Mouse (Mus musculus): ENCODE data around the gene Rere. TPM values are rescaled to one million over a fixed set of nuclear protein-coding genes. Genes with fewer than 3 reads are reported as not detected.
"Not testable (repeated sequence)": the region's sequence is repeated elsewhere in the genome, so short reads cannot be mapped to it uniquely, and the experiment has no call there.

The Rere gene
- total and polyA plus RNA-seq, 3 experiments: 19.3 to 46.4 (median 39.0) TPM

GRCm38 (mm10) chr4:150478006-150478405, 196.6 kb downstream of the Rere start:
- Histone ChIP-seq H3K27ac (no peak overlapping the region), H3K79me2 (replicated peaks; ENCODE audit: control insufficient read depth, insufficient read depth, low read length) (no peaks in the 10 kb centered on the region), H3K4me1 (ENCODE audit: control insufficient read depth, insufficient read depth, low read length) (peaks cover 4% of the 10 kb centered on the region), H3K4me3 (no peak overlapping the region), H3K9ac (ENCODE audit: low read depth, low read length) (no peak overlapping the region), H3K27me3 (ENCODE audit: control insufficient read depth, insufficient read depth, low read length) (no peaks in the 10 kb centered on the region), H3K36me3 (ENCODE audit: control insufficient read depth, insufficient read depth, low read length) (peaks cover 3% of the 10 kb centered on the region)
- DNase-seq: no peak
- TF ChIP-seq CTCF (IDR thresholded peaks at IDR 0.05) (no peak), EP300 (IDR thresholded peaks at IDR 0.05; ENCODE audit: insufficient read depth, low read depth, low read length) (no peak), POLR2A (IDR thresholded peaks at IDR 0.05; ENCODE audit: insufficient read depth, low read depth, low read length) (no peak)
- intact Hi-C loops (cut with DNase I): no loop called here
- 90% methylated on average over 6 of the region's 6 CpGs for WGBS

DNA sequence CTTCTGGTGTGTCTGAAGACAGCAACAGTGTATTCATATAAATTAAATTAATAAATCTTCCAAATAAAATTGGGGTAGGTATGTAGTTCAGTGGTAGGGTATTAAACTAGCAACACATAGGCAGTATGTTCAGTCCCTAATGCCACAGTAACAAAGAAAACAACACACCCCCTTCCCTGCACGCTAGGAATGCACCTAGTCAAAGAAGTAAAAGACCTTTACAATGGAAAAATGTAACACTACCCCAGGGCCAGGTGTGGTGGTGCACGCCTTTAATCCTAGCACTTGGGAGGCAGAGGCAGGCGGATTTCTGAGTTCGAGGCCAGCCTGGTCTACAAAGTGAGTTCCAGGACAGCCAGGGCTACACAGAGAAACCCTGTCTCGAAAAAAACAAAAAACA, 201.6 kb downstream of the Rere start:
- H3K79me2 ChIP-seq (replicated peaks; ENCODE audit: control insufficient read depth, insufficient read depth, low read length); H3K9ac ChIP-seq (ENCODE audit: low read depth, low read length); intact Hi-C loops (cut with DNase I); H3K27ac ChIP-seq; H3K27me3 ChIP-seq (ENCODE audit: control insufficient read depth, insufficient read depth, low read length); H3K36me3 ChIP-seq (ENCODE audit: control insufficient read depth, insufficient read depth, low read length); H3K4me1 ChIP-seq (ENCODE audit: control insufficient read depth, insufficient read depth, low read length); H3K4me3 ChIP-seq; DNase-seq: not testable (repeated sequence)
- 92% methylated on average over 5 of the region's 5 CpGs for WGBS

GRCm38 (mm10) chr4:150486097-150486496, 204.7 kb downstream of the Rere start:
- Histone ChIP-seq H3K27me3 (ENCODE audit: control insufficient read depth, insufficient read depth, low read length) (no peaks in the 10 kb centered on the region), H3K4me3 (no peak overlapping the region), H3K9ac (ENCODE audit: low read depth, low read length) (no peak overlapping the region), H3K79me2 (replicated peaks; ENCODE audit: control insufficient read depth, insufficient read depth, low read length) (0 out of 2 replicates have a peak, but pooled peaks cover 1% of the 10 kb centered on the region), H3K27ac (peak overlapping the region; percentile 44; the same call in 1 of the 2 replicates), H3K4me1 (ENCODE audit: control insufficient read depth, insufficient read depth, low read length) (peaks cover 7% of the 10 kb centered on the region), H3K36me3 (ENCODE audit: control insufficient read depth, insufficient read depth, low read length) (peaks cover 2% of the 10 kb centered on the region)
- WGBS: 17% methylated on average over 2 of the region's 2 CpGs
- DNase-seq: peak in 1 of 2 experiments; percentile 32
- intact Hi-C loops (cut with DNase I): loop anchor here (5.0 kb wide), 2 partner anchors 81 to 106 kb away; no protein-coding TSS in a partner anchor
- TF ChIP-seq EP300 (IDR thresholded peaks at IDR 0.05; ENCODE audit: insufficient read depth, low read depth, low read length) (no peak), CTCF (IDR thresholded peaks at IDR 0.05) (no peak), POLR2A (IDR thresholded peaks at IDR 0.05; ENCODE audit: insufficient read depth, low read depth, low read length) (no peak)

DNA sequence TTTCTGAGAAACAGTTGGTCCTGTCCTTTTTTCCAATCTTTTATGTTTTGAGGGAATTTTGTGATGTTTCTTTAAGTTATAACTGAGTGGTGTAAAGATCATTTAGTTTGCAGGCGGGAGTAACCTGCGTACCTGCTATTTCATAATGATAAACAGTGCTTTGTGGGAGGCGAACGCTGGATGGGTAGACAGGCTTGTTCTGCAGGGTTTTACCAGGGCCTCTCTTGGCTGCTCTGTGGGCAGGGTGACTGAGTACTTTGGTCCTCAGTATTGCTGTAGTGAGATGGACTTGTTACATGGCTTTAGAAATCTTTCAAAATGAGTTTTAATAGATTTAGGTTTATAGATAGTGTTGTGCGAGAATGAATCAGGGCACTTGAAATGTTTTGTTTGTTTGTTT, 205.7 kb downstream of the Rere start:
- H3K27ac ChIP-seq: peak overlapping the region; percentile 44; the same call in 1 of the 2 replicates
- DNase-seq: no peak
- H3K36me3 ChIP-seq (ENCODE audit: control insufficient read depth, insufficient read depth, low read length): peaks cover 2% of the 10 kb centered on the region
- intact Hi-C loops (cut with DNase I): loop anchor here (5.0 kb wide), 2 partner anchors 80 to 105 kb away; no protein-coding TSS in a partner anchor
- 0 out of 2 replicates have a peak, but pooled peaks cover 1% of the 10 kb centered on the region for H3K79me2 ChIP-seq (replicated peaks; ENCODE audit: control insufficient read depth, insufficient read depth, low read length)
- TF ChIP-seq CTCF (IDR thresholded peaks at IDR 0.05) (no peak), POLR2A (IDR thresholded peaks at IDR 0.05; ENCODE audit: insufficient read depth, low read depth, low read length) (no peak), EP300 (IDR thresholded peaks at IDR 0.05; ENCODE audit: insufficient read depth, low read depth, low read length) (no peak)
- no peaks in the 10 kb centered on the region for H3K27me3 ChIP-seq (ENCODE audit: control insufficient read depth, insufficient read depth, low read length)
- H3K9ac ChIP-seq (ENCODE audit: low read depth, low read length): no peak overlapping the region
- H3K4me1 ChIP-seq (ENCODE audit: control insufficient read depth, insufficient read depth, low read length): peaks cover 7% of the 10 kb centered on the region
- WGBS: 73% methylated on average over 5 of the region's 5 CpGs
- H3K4me3 ChIP-seq: no peak overlapping the region

DNA sequence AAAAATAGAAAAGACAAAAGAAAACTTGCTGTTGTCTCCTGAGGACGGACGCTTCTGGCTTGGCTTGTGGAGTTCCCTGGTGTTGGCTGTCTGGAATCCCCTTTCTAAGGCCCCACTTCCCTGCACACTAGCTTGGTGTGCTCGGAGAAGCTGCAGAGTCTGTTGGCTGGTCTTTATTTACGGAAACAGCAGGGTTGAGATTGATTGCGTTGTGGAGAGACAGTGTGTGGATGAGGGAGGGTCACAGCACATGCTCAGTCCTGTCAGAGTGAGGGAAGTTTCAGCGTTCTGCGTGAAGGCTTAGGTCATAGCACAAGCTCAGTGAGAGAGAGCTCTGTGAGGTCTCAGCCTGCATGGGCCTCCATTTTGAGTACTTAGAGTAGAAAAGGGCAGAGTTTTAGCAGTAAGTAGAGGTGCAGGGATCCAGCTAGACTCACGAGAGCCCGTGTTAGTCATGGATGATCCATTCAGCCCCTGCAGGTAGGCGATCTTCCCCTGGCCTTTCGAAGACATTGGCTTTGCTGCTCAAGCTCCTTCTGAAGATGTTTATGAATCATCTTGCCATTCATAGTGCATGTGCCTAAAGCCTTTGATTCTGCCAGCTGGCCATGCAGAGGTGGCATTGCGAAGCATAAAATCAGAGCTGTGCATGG, 206.8 kb downstream of the Rere start:
- H3K9ac ChIP-seq (ENCODE audit: low read depth, low read length): peak overlapping the region; percentile 51

DNA sequence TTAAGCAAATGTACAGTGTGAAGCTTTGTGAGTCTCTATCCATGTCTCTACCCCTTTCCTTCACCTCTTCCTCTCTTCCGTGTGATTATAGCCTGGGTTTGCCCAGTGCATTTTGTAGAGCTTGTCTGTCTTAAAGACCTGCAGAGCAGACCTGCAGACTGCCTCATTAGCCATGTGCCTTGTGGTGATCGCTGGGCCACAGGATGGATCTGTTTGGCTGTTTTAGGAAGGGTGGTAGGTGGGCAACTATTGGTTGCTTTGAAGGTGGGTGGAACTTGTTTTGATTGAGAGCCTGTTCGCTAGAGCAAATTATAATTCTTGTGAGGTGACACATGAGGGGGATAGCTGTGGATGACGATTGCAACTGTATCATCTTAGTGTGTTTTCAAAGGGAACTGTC, 207.3 kb downstream of the Rere start:
- H3K27me3 ChIP-seq (ENCODE audit: control insufficient read depth, insufficient read depth, low read length): no peaks in the 10 kb centered on the region
- H3K79me2 ChIP-seq (replicated peaks; ENCODE audit: control insufficient read depth, insufficient read depth, low read length): peaks cover 1% of the 10 kb centered on the region; the same call in 1 of the 2 replicates
- 26% methylated on average over 4 of the region's 4 CpGs for WGBS
- peak overlapping the region; percentile 51 for H3K9ac ChIP-seq (ENCODE audit: low read depth, low read length)
- H3K4me1 ChIP-seq (ENCODE audit: control insufficient read depth, insufficient read depth, low read length): peaks cover 7% of the 10 kb centered on the region
- H3K27ac ChIP-seq: peak overlapping the region; percentile 92
- peak overlapping the region; percentile 56 for H3K4me3 ChIP-seq
- DNase-seq: no peak
- intact Hi-C loops (cut with DNase I): loop anchor here (5.0 kb wide), 2 partner anchors 79 to 104 kb away; no protein-coding TSS in a partner anchor
- TF ChIP-seq CTCF (IDR thresholded peaks at IDR 0.05) (no peak), POLR2A (IDR thresholded peaks at IDR 0.05; ENCODE audit: insufficient read depth, low read depth, low read length) (no peak), EP300 (IDR thresholded peaks at IDR 0.05; ENCODE audit: insufficient read depth, low read depth, low read length) (no peak)
- H3K36me3 ChIP-seq (ENCODE audit: control insufficient read depth, insufficient read depth, low read length): peaks cover 2% of the 10 kb centered on the region; the same call in 1 of the 2 replicates

More for the DNA sequence above, 206.8 kb downstream of the Rere start:
- Histone ChIP-seq H3K36me3 (ENCODE audit: control insufficient read depth, insufficient read depth, low read length) (peaks cover 2% of the 10 kb centered on the region; the same call in 1 of the 2 replicates), H3K79me2 (replicated peaks; ENCODE audit: control insufficient read depth, insufficient read depth, low read length) (peaks cover 1% of the 10 kb centered on the region; the same call in 1 of the 2 replicates), H3K4me1 (ENCODE audit: control insufficient read depth, insufficient read depth, low read length) (peaks cover 5% of the 10 kb centered on the region), H3K4me3 (peak overlapping the region; percentile 56), H3K27ac (peak overlapping the region; percentile 92), H3K27me3 (ENCODE audit: control insufficient read depth, insufficient read depth, low read length) (no peaks in the 10 kb centered on the region)
- 11% methylated on average over 12 of the region's 12 CpGs for WGBS
- TF ChIP-seq EP300 (IDR thresholded peaks at IDR 0.05; ENCODE audit: insufficient read depth, low read depth, low read length) (peak; percentile 99), CTCF (IDR thresholded peaks at IDR 0.05) (no peak), POLR2A (IDR thresholded peaks at IDR 0.05; ENCODE audit: insufficient read depth, low read depth, low read length) (peak; percentile 84)
- intact Hi-C loops (cut with DNase I): loop anchor here (5.0 kb wide), 2 partner anchors 79 to 104 kb away; no protein-coding TSS in a partner anchor
- DNase-seq: peak; percentile 77 to 89

Measured in heart, adult 2 months (tissue).